Mouse (Mus musculus): ENCODE measurements at regions not wholly inside any gene's neighbourhood (a gene's known extent, or its start where the extent isn't known, plus 50 kb on each side); places are given as distances from the start of the nearest gene placed in this dataset.

DNA sequence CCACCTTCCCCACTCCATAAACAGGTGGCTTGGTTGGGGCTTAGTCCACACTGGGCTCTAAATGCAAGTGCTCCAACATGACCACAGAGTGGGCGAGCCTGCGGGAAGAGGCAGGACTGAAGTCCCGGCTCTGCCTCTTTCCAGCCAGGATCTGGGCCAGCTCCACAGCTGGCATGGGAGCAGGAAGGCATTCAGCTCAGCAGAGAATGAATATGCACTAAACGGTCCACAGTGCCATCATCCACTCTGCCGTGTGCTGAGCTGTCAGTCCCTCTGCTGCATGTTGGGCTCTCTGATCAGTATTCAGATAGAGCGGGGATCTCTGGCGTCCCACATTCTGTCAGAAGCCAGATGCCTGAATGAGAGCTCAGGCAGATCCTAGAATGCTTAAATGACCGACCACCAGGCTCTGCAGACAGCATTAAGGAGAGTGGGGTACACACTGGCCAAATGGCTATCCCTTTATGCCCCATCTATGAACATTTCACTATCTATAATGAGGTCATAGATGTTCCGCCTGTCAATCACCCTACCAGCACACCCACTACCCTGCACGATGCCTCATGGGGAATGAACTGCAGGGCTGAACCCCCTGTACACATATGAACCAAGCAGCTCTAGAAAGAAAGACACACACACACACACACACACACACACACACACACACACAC, 317.3 kb downstream of the Ptpru start:
- H3K27me3 ChIP-seq (ENCODE audit: control insufficient read depth, insufficient read depth, low read length), result no peaks in the 10 kb centered on the region
- no peaks in the 10 kb centered on the region for H3K4me1 ChIP-seq (ENCODE audit: control insufficient read depth, insufficient read depth, low read length)
- H3K4me3 ChIP-seq (ENCODE audit: control insufficient read depth, low read depth, low read length), result no peak overlapping the region
- TF ChIP-seq CTCF (IDR thresholded peaks at IDR 0.05; ENCODE audit: control insufficient read depth, insufficient read depth, insufficient replicate concordance, low read depth, low read length), result no peak
- no peak overlapping the region for H3K27ac ChIP-seq (ENCODE audit: control insufficient read depth, insufficient read depth, low read depth, low read length)
- no peaks in the 10 kb centered on the region for H3K36me3 ChIP-seq (ENCODE audit: control insufficient read depth, insufficient read depth, low read length)

DNA sequence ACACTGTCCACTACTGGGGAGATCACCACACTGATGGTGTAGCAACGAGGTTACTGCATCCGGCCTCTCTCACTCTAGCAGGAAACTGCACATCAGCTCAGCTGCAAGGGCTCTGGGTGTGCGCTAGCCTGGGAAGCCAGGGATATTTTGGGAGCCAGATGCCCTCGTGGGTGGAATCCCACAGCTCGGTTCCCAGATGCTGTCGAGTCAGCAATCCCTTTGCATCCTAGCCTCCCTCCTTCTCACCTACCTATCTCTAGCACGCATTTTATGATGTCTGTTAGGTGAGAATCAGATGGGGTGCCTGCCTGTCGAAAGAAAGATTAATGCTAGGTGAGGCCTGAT, 316.8 kb downstream of the Ptpru start:
- Histone ChIP-seq H3K27me3 (ENCODE audit: control insufficient read depth, insufficient read depth, low read length) (no peaks in the 10 kb centered on the region), H3K27ac (ENCODE audit: control insufficient read depth, insufficient read depth, low read depth, low read length) (no peak overlapping the region), H3K36me3 (ENCODE audit: control insufficient read depth, insufficient read depth, low read length) (no peaks in the 10 kb centered on the region), H3K4me3 (ENCODE audit: control insufficient read depth, low read depth, low read length) (no peak overlapping the region), H3K4me1 (ENCODE audit: control insufficient read depth, insufficient read depth, low read length) (no peaks in the 10 kb centered on the region)
- TF ChIP-seq POLR2A (IDR thresholded peaks at IDR 0.05; ENCODE audit: control insufficient read depth, low read depth, low read length) (no peak), CTCF (IDR thresholded peaks at IDR 0.05; ENCODE audit: control insufficient read depth, insufficient read depth, insufficient replicate concordance, low read depth, low read length) (no peak)

DNA sequence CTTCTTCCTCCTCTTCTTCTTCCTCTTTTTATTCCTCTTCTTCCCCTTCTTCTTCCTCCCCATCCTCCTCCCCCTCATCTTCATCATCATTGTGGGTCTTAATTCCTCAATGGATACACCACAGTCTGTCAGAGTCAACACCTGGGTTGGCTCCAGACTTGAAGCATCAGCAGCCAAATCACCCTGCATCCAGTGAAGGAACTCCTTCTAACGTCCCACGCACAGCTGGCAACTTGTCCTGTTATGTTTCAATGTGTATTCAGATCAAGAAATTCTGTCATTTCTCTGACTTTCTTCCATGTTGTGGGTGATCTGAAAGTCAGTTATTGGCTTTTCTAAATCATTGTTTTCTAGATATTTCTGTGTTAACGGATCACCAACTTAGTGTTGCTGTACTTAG, 312.9 kb downstream of the Ptpru start:
- Histone ChIP-seq H3K36me3 (ENCODE audit: control insufficient read depth, insufficient read depth, low read length) (no peaks in the 10 kb centered on the region), H3K27ac (ENCODE audit: control insufficient read depth, insufficient read depth, low read depth, low read length) (no peak overlapping the region), H3K4me3 (ENCODE audit: control insufficient read depth, low read depth, low read length) (no peak overlapping the region), H3K4me1 (ENCODE audit: control insufficient read depth, insufficient read depth, low read length) (no peaks in the 10 kb centered on the region), H3K27me3 (ENCODE audit: control insufficient read depth, insufficient read depth, low read length) (no peaks in the 10 kb centered on the region)
- TF ChIP-seq POLR2A (IDR thresholded peaks at IDR 0.05; ENCODE audit: control insufficient read depth, low read depth, low read length), result no peak
- TF ChIP-seq CTCF (IDR thresholded peaks at IDR 0.05; ENCODE audit: control insufficient read depth, insufficient read depth, insufficient replicate concordance, low read depth, low read length), result no peak

DNA sequence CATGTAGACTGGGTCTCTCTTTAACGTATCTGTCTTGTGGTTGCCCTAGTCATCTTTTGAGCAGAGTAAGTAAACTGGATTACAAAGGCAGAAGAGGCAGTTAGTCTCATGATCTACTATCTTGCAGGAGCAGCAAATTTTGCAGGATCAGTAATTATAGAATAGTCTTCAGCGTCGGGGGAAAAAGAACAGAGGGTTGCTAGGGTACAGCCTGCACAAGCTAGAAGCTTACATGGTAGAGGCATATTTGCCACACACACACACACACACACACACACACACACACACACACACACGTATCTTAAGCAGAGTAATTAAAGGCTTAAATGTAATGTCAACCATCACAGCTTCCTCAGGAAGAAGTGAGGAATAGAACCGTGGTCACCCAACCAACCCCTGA, 307.6 kb downstream of the Ptpru start:
- no peak overlapping the region for H3K27ac ChIP-seq (ENCODE audit: control insufficient read depth, insufficient read depth, low read depth, low read length)
- no peaks in the 10 kb centered on the region for H3K4me1 ChIP-seq (ENCODE audit: control insufficient read depth, insufficient read depth, low read length)
- H3K36me3 ChIP-seq (ENCODE audit: control insufficient read depth, insufficient read depth, low read length), result no peaks in the 10 kb centered on the region
- H3K27me3 ChIP-seq (ENCODE audit: control insufficient read depth, insufficient read depth, low read length), result no peaks in the 10 kb centered on the region
- H3K4me3 ChIP-seq (ENCODE audit: control insufficient read depth, low read depth, low read length), result no peak overlapping the region
- TF ChIP-seq CTCF (IDR thresholded peaks at IDR 0.05; ENCODE audit: control insufficient read depth, insufficient read depth, insufficient replicate concordance, low read depth, low read length), result no peak
- TF ChIP-seq POLR2A (IDR thresholded peaks at IDR 0.05; ENCODE audit: control insufficient read depth, low read depth, low read length), result no peak

DNA sequence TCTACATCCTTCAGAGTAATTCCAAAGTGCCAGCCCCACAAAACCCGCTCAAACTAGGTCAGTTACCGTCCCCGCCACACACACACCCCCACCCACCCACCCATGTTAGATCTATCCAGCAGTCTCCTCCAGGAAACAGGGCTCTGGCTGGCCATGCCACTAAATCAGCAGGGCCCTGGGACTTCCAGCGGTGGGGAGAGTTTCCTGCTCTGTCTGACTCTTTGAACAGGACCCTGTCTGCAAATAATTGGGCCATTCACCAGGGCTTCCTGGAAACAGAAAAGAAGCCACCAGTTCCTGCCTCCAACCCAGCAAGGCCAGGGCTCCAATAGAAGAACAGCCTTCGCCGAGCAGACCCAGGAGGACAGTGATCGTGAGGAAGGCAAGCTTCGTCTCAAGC, 307.1 kb downstream of the Ptpru start:
- TF ChIP-seq CTCF (IDR thresholded peaks at IDR 0.05; ENCODE audit: control insufficient read depth, insufficient read depth, insufficient replicate concordance, low read depth, low read length) (no peak), POLR2A (IDR thresholded peaks at IDR 0.05; ENCODE audit: control insufficient read depth, low read depth, low read length) (no peak)
- no peaks in the 10 kb centered on the region for H3K4me1 ChIP-seq (ENCODE audit: control insufficient read depth, insufficient read depth, low read length)
- H3K27me3 ChIP-seq (ENCODE audit: control insufficient read depth, insufficient read depth, low read length), result no peaks in the 10 kb centered on the region
- no peak overlapping the region for H3K27ac ChIP-seq (ENCODE audit: control insufficient read depth, insufficient read depth, low read depth, low read length)
- no peak overlapping the region for H3K4me3 ChIP-seq (ENCODE audit: control insufficient read depth, low read depth, low read length)
- H3K36me3 ChIP-seq (ENCODE audit: control insufficient read depth, insufficient read depth, low read length), result no peaks in the 10 kb centered on the region

DNA sequence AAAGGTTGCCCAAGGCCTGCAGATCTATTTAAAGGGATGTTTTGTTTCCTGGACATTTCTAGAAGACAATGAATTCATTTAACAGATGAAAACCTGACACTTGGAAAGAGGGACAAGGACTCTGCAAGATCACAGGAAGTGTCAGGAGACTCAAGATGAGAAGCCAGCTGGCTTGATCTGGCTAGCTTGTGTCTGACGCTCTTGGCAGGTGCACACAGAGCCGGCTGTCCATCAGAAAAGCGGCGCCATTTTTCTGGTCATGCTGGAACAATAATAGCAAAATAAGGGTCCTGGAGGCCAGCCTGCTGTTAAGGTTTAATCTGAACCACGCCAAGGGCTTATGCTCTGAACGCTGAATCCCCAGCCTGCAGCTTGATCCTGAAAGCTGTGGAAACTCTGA, 303.3 kb downstream of the Ptpru start:
- Histone ChIP-seq H3K4me1 (ENCODE audit: control insufficient read depth, insufficient read depth, low read length) (no peaks in the 10 kb centered on the region), H3K4me3 (ENCODE audit: control insufficient read depth, low read depth, low read length) (no peak overlapping the region), H3K27ac (ENCODE audit: control insufficient read depth, insufficient read depth, low read depth, low read length) (no peak overlapping the region), H3K36me3 (ENCODE audit: control insufficient read depth, insufficient read depth, low read length) (no peaks in the 10 kb centered on the region), H3K27me3 (ENCODE audit: control insufficient read depth, insufficient read depth, low read length) (no peaks in the 10 kb centered on the region)
- TF ChIP-seq CTCF (IDR thresholded peaks at IDR 0.05; ENCODE audit: control insufficient read depth, insufficient read depth, insufficient replicate concordance, low read depth, low read length) (no peak), POLR2A (IDR thresholded peaks at IDR 0.05; ENCODE audit: control insufficient read depth, low read depth, low read length) (no peak)

DNA sequence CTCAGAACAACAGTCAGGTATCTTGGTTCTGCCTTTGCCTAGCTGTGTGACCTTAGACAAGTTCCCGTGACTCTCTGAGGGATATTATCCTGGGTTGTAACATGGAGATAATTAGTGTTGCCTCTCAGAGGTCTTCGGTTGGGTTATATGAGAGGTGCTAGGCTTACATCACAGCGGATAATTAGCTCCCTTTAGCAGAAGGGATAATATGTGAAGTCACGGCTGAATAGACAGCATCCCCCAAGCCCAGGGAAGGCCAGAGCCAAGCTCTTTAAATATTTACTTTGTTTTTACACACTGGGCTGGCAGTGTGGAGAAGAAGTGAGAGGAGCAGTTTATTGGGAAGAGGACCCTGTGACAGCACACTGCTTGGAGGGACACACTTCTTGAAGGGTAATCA, 299.9 kb downstream of the Ptpru start:
- H3K27ac ChIP-seq (ENCODE audit: control insufficient read depth, insufficient read depth, low read depth, low read length), result no peak overlapping the region
- no peak for TF ChIP-seq CTCF (IDR thresholded peaks at IDR 0.05; ENCODE audit: control insufficient read depth, insufficient read depth, insufficient replicate concordance, low read depth, low read length)
- no peak for TF ChIP-seq POLR2A (IDR thresholded peaks at IDR 0.05; ENCODE audit: control insufficient read depth, low read depth, low read length)
- H3K36me3 ChIP-seq (ENCODE audit: control insufficient read depth, insufficient read depth, low read length), result no peaks in the 10 kb centered on the region
- no peak overlapping the region for H3K4me3 ChIP-seq (ENCODE audit: control insufficient read depth, low read depth, low read length)
- no peaks in the 10 kb centered on the region for H3K4me1 ChIP-seq (ENCODE audit: control insufficient read depth, insufficient read depth, low read length)
- H3K27me3 ChIP-seq (ENCODE audit: control insufficient read depth, insufficient read depth, low read length), result no peaks in the 10 kb centered on the region

Data from testis, adult 2 months (tissue).